Mouse (Mus musculus): Measurements from ENCODE around the gene Npcd.

- TF ChIP-seq CTCF (IDR thresholded peaks at IDR 0.05; ENCODE audit: extremely low read depth, insufficient read depth, low read length), result no peak
- TF ChIP-seq POLR2A (IDR thresholded peaks at IDR 0.05; ENCODE audit: extremely low read depth, insufficient read depth, low read length), result no peak
Measured at GRCm38 (mm10) chr15:79790111-79790510, 43.9 kb downstream of the Npcd start.

Measured in cortical plate, adult 2 months (tissue).